Mouse (Mus musculus) mammary gland, adult 2 months (tissue): ENCODE data around the gene Jrkl. TPM values are rescaled to one million over a fixed set of nuclear protein-coding genes. Genes with fewer than 3 reads are reported as not detected.

Experiments
- polyA plus RNA-seq: library from polyadenylated mRNA; depleted of rRNA; stranded (reverse); fragments of >200 nt; gene quantifications from 2 replicates; pipeline ENCODE4 v1.2.3, GENCODE M21; 2012; ENCODE audit warnings: low replicate concordance; rRNA removed

Jrkl gene
- 0.19 and 0.83 TPM in 2 replicates for polyA plus RNA-seq

DNA sequence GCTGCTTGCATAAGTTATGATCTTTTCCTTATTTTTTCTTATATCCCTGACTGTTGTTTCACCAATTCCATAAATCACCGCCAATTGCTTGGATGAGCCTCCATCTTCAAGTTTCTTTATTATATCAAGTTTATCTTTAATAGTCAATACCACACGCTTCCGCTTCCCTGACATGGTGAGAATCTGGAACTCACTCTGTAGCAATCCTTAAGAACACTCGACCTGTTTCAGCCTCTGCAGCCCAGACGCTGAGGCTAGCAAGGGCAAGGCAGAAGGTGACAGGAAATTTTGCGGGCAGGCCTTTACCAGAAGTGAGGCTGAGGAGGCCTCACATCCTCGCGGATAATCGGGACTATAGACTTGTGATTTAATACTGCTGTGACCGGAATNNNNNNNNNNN, at the start of gene Jrkl:
Gene Jrkl, minus strand, starts transcription at position 349 of the 400 bp plus-strand sequence.

DNA sequence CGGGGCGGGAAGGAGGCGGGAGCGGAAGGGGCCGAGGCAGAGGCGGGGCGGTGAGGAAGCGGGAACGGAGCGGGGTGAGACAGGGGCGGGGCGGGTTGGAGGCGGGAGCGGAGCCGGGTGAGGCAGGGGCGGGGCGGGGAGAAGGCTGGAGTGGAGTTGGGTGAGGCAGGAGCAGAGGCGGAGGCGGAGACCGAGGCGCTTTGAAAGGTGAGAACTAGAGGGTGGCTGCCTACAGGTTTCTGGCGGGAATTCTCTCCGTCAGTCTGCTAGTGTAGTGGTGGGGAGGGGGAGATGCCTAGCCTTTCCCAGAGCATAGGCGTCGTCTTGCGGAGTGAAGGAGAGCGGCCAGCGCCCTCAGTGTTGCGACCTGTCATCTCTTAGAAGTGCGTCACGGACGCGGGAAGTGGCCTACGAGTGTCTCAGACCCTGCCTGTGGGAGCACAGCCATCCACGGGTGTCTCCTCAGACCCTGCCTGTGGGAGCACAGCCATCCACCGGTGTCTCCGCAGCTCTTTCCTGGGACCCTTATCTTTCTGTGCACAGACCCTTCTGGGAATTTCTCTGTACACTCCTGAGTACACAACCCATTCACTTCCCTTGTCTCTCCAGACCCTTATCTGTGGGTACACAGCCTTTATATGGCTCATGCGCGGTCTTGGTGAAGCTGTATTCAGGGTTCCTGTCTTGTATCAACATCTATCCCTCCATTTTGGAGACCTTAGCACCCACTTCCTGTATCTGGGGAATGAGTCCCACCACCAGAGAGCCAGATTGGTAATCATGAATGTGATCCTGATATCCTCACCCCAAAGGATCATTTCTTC, 1.4 kb upstream of the Jrkl start, which contains the start of gene Ccdc82:
Gene Ccdc82, plus strand, starts transcription at position 141 of the 824 bp plus-strand sequence.

Other genes starting within 250 kb of the Jrkl start
- gene Ccdc82, start 1.1 kb upstream of the Jrkl start, polyA plus RNA-seq, result 5.6 and 12.6 TPM in 2 replicates
- gene Maml2, start 52.1 kb upstream of the Jrkl start, polyA plus RNA-seq, result 11.7 and 12.6 TPM in 2 replicates
- not detected in 2 replicates for gene Gm17571, start 200.9 kb upstream of the Jrkl start, polyA plus RNA-seq